Mouse (Mus musculus) intestine, embryonic 16.5 days (tissue): Measurements from ENCODE around the gene Hpf1. TPM values are rescaled to one million over a fixed set of nuclear protein-coding genes. Genes with fewer than 3 reads are reported as not detected.

Experiments
- ATAC-seq: fragments of 200-750 bp; cut with Nextera tagmentation; 2 replicates; pipeline ENCODE4 v1.8.0; 2017; ENCODE audit warnings: moderate TSS enrichment, moderate library complexity
- H3K27ac ChIP-seq: fragments of 300-500 bp; sonication (generic); 2 replicates; pipeline ENCODE4 v1.5.1; 2014; ENCODE audit warnings: mild to moderate bottlenecking, low read length
- H3K27me3 ChIP-seq: fragments of 300-500 bp; sonication (generic); replicated peaks from 2 replicates; pipeline ENCODE4 v1.6.1; 2014; ENCODE audit warnings: low read length, control low read depth, mixed read lengths; ENCODE audit not compliant: control insufficient read depth, insufficient read depth
- H3K36me3 ChIP-seq: fragments of 300-500 bp; sonication (generic); 2 replicates; pipeline ENCODE4 v1.6.1; 2014; ENCODE audit warnings: low read length, control low read depth; ENCODE audit not compliant: control insufficient read depth, insufficient read depth
- H3K4me1 ChIP-seq: fragments of 300-500 bp; sonication (generic); 2 replicates; pipeline ENCODE4 v1.6.1; 2014; ENCODE audit warnings: low read length, control low read depth, mixed read lengths; ENCODE audit not compliant: control insufficient read depth, insufficient read depth
- H3K4me2 ChIP-seq: fragments of 300-500 bp; sonication (generic); 2 replicates; pipeline ENCODE4 v1.6.1; 2014; ENCODE audit warnings: low read depth, low read length, control low read depth
- H3K4me3 ChIP-seq: fragments of 300-500 bp; sonication (generic); 2 replicates; pipeline ENCODE4 v1.5.1; 2014; ENCODE audit warnings: mild to moderate bottlenecking, low read length
- H3K9ac ChIP-seq: fragments of 300-500 bp; sonication (generic); 2 replicates; pipeline ENCODE4 v1.6.1; 2014; ENCODE audit warnings: low read depth, low read length
- H3K9me3 ChIP-seq: fragments of 300-500 bp; sonication (generic); 2 replicates; pipeline ENCODE4 v1.6.1; 2016; ENCODE audit warnings: low read length, control low read depth; ENCODE audit not compliant: control insufficient read depth
- WGBS: fragments of 180-500 bp; shearing (Covaris S2); extraction: QIAGEN DNeasy Blood & Tissue Kit; methylation state at CpG from one replicate; pipeline ENCODE4 v1.1.7; 2014; 5-methylcytosine and 5-hydroxymethylcytosine counted together
- polyA plus RNA-seq: library from polyadenylated mRNA; unstranded; fragments of >200 nt; fragmentation: Nextera tagmentation; extraction: Ambion mirVana; gene quantifications from 2 replicates; pipeline ENCODE4 v1.2.1, GENCODE M21; 2015

Gene Hpf1
- polyA plus RNA-seq, 1 experiment from 2014 or later: 79.9 TPM

GRCm38 (mm10) chr8:60938717-60939424, 48.7 kb downstream of the Hpf1 start:
- no peaks in the 10 kb centered on the region for H3K4me1 ChIP-seq
- H3K36me3 ChIP-seq: no peaks in the 10 kb centered on the region
- H3K9me3 ChIP-seq: no peaks in the 10 kb centered on the region
- H3K9ac ChIP-seq: no peak overlapping the region
- WGBS: 53% methylated on average over 3 of the region's 3 CpGs
- H3K4me2 ChIP-seq: no peak overlapping the region
- no peaks in the 10 kb centered on the region for H3K27me3 ChIP-seq
- H3K4me3 ChIP-seq: no peak overlapping the region
- ATAC-seq: no peak
- no peak overlapping the region for H3K27ac ChIP-seq

GRCm38 (mm10) chr8:60942867-60943266, 52.6 kb downstream of the Hpf1 start:
- ATAC-seq: no peak
- WGBS: 98% methylated on average over 2 of the region's 2 CpGs
- Histone ChIP-seq H3K27me3 (no peaks in the 10 kb centered on the region), H3K4me2 (no peak overlapping the region), H3K36me3 (no peaks in the 10 kb centered on the region), H3K4me3 (no peak overlapping the region), H3K9me3 (no peaks in the 10 kb centered on the region), H3K4me1 (no peaks in the 10 kb centered on the region), H3K9ac (no peak overlapping the region), H3K27ac (no peak overlapping the region)

DNA sequence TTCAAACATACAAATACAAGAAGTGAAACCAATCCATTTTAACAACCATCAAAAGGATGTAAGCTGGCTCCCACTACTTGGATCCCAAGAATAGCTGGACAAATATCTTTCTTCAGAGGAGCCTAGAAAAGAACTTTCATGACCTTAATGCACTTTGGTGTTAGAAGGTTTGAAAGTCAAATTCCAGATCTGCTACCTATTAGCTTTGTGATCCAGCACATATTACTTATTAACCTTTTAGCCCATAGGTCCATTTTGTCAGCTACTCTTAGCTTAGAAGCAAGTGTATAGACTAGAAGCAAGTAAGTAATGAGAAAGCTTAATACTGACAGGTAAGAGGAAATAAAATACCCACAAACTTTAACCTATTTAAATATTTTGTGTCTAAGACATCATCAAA, 57.3 kb downstream of the Hpf1 start:
- Histone ChIP-seq H3K27me3 (no peaks in the 10 kb centered on the region), H3K4me1 (peaks cover 3% of the 10 kb centered on the region; the same call in 1 of the 2 replicates), H3K9ac (no peak overlapping the region), H3K36me3 (no peaks in the 10 kb centered on the region), H3K4me3 (no peak overlapping the region), H3K27ac (no peak overlapping the region), H3K9me3 (no peaks in the 10 kb centered on the region), H3K4me2 (no peak overlapping the region)
- ATAC-seq: no peak

DNA sequence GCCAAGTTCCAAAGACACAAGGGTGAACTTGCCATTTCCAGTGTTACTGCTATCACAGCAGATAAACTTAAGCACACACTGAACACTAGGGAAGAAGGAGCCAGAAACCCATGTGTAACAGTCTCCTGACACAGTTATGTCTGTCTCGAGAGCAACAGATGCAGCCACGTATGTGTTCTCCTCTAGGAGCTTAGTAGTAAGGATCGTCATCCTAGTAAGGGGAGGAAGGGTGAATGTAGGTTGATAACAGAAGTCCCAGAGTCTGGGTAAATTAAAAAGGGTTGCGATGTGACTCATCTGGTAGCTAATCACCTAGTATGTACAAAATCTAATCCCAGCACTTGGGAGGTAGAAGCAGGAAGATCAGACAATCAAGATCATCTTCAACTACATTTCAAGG, 59.6 kb downstream of the Hpf1 start:
- Histone ChIP-seq H3K27me3 (no peaks in the 10 kb centered on the region), H3K4me1 (peaks cover 3% of the 10 kb centered on the region; the same call in 1 of the 2 replicates), H3K9me3 (no peaks in the 10 kb centered on the region), H3K36me3 (no peaks in the 10 kb centered on the region), H3K9ac (no peak overlapping the region), H3K4me2 (no peak overlapping the region), H3K4me3 (no peak overlapping the region), H3K27ac (no peak overlapping the region)
- WGBS: 58% methylated on average over 4 of the region's 4 CpGs
- peak; percentile 16; the same call in 1 of the 2 replicates for ATAC-seq

DNA sequence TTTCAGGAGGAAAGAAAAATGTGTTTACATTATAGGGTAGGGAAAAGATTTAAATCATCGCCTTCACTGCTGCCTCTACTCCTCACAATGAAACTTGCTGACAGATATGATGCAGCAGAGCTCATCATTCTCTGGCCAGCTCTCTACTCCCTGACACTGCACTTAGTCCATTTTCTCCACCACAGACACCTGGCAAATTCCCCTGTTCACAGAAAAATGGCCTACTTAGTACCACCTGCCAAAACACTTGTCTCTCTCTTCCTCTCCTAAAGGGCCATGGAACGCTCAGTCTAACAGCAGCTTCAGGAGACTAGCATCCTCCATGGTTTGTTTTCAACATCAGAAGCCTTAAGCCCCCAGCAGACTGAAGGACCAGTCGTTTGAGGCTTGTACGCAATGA, 61.1 kb downstream of the Hpf1 start:
- Histone ChIP-seq H3K27ac (no peak overlapping the region), H3K4me3 (no peak overlapping the region)
- 63% methylated on average over 4 of the region's 4 CpGs for WGBS

GRCm38 (mm10) chr8:60951757-60952156, 61.5 kb downstream of the Hpf1 start:
- no peaks in the 10 kb centered on the region for H3K9me3 ChIP-seq
- peaks cover 3% of the 10 kb centered on the region; the same call in 1 of the 2 replicates for H3K4me1 ChIP-seq
- no peak overlapping the region for H3K4me2 ChIP-seq
- H3K27me3 ChIP-seq: no peaks in the 10 kb centered on the region
- WGBS: 90% methylated on average over 1 of the region's 1 CpGs
- H3K36me3 ChIP-seq: no peaks in the 10 kb centered on the region
- no peak overlapping the region for H3K4me3 ChIP-seq
- no peak for ATAC-seq
- H3K9ac ChIP-seq: no peak overlapping the region
- H3K27ac ChIP-seq: no peak overlapping the region

More for the DNA sequence above, 61.1 kb downstream of the Hpf1 start:
- Histone ChIP-seq H3K4me2 (no peak overlapping the region), H3K4me1 (peaks cover 3% of the 10 kb centered on the region; the same call in 1 of the 2 replicates), H3K36me3 (no peaks in the 10 kb centered on the region), H3K9me3 (no peaks in the 10 kb centered on the region), H3K27me3 (no peaks in the 10 kb centered on the region), H3K9ac (no peak overlapping the region)
- ATAC-seq: no peak

- H3K4me1 ChIP-seq: peaks cover 3% of the 10 kb centered on the region; the same call in 1 of the 2 replicates
- no peak overlapping the region for H3K27ac ChIP-seq
- no peaks in the 10 kb centered on the region for H3K27me3 ChIP-seq
- no peak overlapping the region for H3K4me3 ChIP-seq
- H3K9ac ChIP-seq: no peak overlapping the region
- H3K36me3 ChIP-seq: no peaks in the 10 kb centered on the region
- no peaks in the 10 kb centered on the region for H3K9me3 ChIP-seq
- ATAC-seq: no peak
- H3K4me2 ChIP-seq: no peak overlapping the region
- WGBS: 46% methylated on average over 5 of the region's 5 CpGs
These were observed 62.6 kb downstream of the Hpf1 start for GRCm38 (mm10) chr8:60952803-60953202.

DNA sequence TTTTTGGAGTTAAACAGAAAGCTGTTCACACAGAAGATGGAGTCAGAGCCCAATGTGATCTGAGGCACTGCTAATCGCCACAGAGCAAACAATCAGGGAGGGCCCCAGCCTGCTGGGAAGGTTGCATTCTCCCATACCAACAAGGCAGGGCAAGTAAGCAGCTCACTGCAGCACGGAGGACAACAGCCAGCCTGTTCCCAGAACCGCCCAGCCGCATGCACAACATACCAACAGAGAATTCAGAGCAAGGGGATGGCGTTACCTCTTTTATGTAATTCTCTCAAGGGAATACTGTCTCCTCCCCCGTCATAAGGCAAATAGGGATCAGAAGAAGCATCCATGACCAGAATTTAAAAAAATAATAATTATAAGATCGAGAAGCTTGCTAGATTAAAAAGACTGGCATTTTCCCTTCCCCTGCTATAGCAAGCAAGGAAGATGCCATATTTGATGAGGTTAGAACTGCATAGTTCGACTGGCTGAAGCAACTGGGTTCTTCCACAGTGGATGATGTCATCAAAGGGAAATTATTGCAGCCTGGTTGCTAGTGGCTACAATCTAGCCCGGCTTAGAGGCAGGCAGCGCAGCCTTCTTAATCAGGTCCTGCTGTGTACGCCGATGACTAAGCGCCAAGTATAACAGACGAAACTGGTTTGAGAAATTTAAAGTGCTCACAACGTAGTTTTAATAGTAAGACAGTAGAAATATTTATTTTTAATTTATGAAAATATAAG, 64.2 kb downstream of the Hpf1 start:
- H3K4me1 ChIP-seq: peaks cover 3% of the 10 kb centered on the region; the same call in 1 of the 2 replicates
- peak overlapping the region; percentile 11 for H3K4me3 ChIP-seq
- H3K9ac ChIP-seq: peak overlapping the region; percentile 41; the same call in 1 of the 2 replicates
- H3K9me3 ChIP-seq: no peaks in the 10 kb centered on the region
- peak overlapping the region; percentile 55 for H3K4me2 ChIP-seq
- WGBS: 3% methylated on average over 15 of the region's 15 CpGs
- no peaks in the 10 kb centered on the region for H3K27me3 ChIP-seq
- no peaks in the 10 kb centered on the region for H3K36me3 ChIP-seq
- H3K27ac ChIP-seq: peak overlapping the region; percentile 79
- ATAC-seq: peak; percentile 94

GRCm38 (mm10) chr8:60956847-60957246, 66.6 kb downstream of the Hpf1 start:
- H3K4me1 ChIP-seq: no peaks in the 10 kb centered on the region; the same call in 1 of the 2 replicates
- no peak overlapping the region for H3K4me3 ChIP-seq
- H3K9ac ChIP-seq: no peak overlapping the region
- H3K27me3 ChIP-seq: no peaks in the 10 kb centered on the region
- peak; percentile 83 for ATAC-seq
- H3K36me3 ChIP-seq: no peaks in the 10 kb centered on the region
- no peaks in the 10 kb centered on the region for H3K9me3 ChIP-seq
- peak overlapping the region; percentile 35; the same call in 1 of the 2 replicates for H3K27ac ChIP-seq
- 65% methylated on average over 7 of the region's 7 CpGs for WGBS
- H3K4me2 ChIP-seq: 0 out of 2 replicates have a peak overlapping the region, but pooled peaks have one; percentile 9
